Mouse (Mus musculus) frontal cortex, adult (tissue): Measurements from ENCODE around the gene Ap3b1.

Experiments
- ATAC-seq: cut with Nextera tagmentation; 2 replicates; pipeline ENCODE4 v1.9.2; 2017; ENCODE audit warnings: mild to moderate bottlenecking, moderate library complexity, mixed read lengths; ENCODE audit not compliant: low TSS enrichment

Gene Ap3b1

GRCm38 (mm10) chr13:94451229-94451628 lies 92.5 kb downstream of the Ap3b1 start:
- ATAC-seq, result peak; percentile 88

GRCm38 (mm10) chr13:94454131-94454530 lies 95.4 kb downstream of the Ap3b1 start:
- no peak for ATAC-seq

GRCm38 (mm10) chr13:94459143-94459542 lies 100.4 kb downstream of the Ap3b1 start:
- ATAC-seq, result no peak

GRCm38 (mm10) chr13:94464221-94464620 lies 105.5 kb downstream of the Ap3b1 start:
- ATAC-seq, result no peak

- no peak for ATAC-seq
These were observed 109.8 kb downstream of the Ap3b1 start for GRCm38 (mm10) chr13:94468551-94468950.

- no peak for ATAC-seq
These were observed 112.4 kb downstream of the Ap3b1 start for GRCm38 (mm10) chr13:94471009-94471672.

- ATAC-seq, result no peak
These were observed 117.4 kb downstream of the Ap3b1 start for GRCm38 (mm10) chr13:94476208-94476607.

GRCm38 (mm10) chr13:94480256-94480655 lies 121.5 kb downstream of the Ap3b1 start:
- ATAC-seq, result no peak

- ATAC-seq, result peak; percentile 85
These were observed 131.9 kb downstream of the Ap3b1 start for GRCm38 (mm10) chr13:94490684-94491083.

- no peak for ATAC-seq
These were observed 132.4 kb downstream of the Ap3b1 start for GRCm38 (mm10) chr13:94491159-94491558.

- ATAC-seq, result no peak
These were observed 138.8 kb downstream of the Ap3b1 start for GRCm38 (mm10) chr13:94497521-94497920.

- ATAC-seq, result peak; percentile 94
These were observed 147.7 kb downstream of the Ap3b1 start for GRCm38 (mm10) chr13:94506411-94506810.

GRCm38 (mm10) chr13:94508344-94508743 lies 149.6 kb downstream of the Ap3b1 start:
- peak; percentile 39; the same call in 1 of the 2 replicates for ATAC-seq

GRCm38 (mm10) chr13:94513157-94513767 lies 154.5 kb downstream of the Ap3b1 start:
- no peak for ATAC-seq

GRCm38 (mm10) chr13:94513898-94514297 lies 155.1 kb downstream of the Ap3b1 start:
- no peak for ATAC-seq

- no peak for ATAC-seq
These were observed 156.2 kb downstream of the Ap3b1 start for GRCm38 (mm10) chr13:94514992-94515391.

GRCm38 (mm10) chr13:94516532-94516931 lies 157.8 kb downstream of the Ap3b1 start:
- ATAC-seq, result no peak

GRCm38 (mm10) chr13:94518176-94518575 lies 159.4 kb downstream of the Ap3b1 start:
- no peak for ATAC-seq

- ATAC-seq, result no peak
These were observed 160.5 kb downstream of the Ap3b1 start for GRCm38 (mm10) chr13:94519276-94519675.

GRCm38 (mm10) chr13:94523213-94523612 lies 164.5 kb downstream of the Ap3b1 start:
- no peak for ATAC-seq

- no peak for ATAC-seq
These were observed 166.0 kb downstream of the Ap3b1 start for GRCm38 (mm10) chr13:94524669-94525238.

GRCm38 (mm10) chr13:94529138-94529537 lies 170.4 kb downstream of the Ap3b1 start:
- no peak for ATAC-seq

GRCm38 (mm10) chr13:94533516-94533915 lies 174.8 kb downstream of the Ap3b1 start:
- no peak for ATAC-seq
